Mouse (Mus musculus) liver, adult 2 months (tissue): ENCODE measurements at regions not wholly inside any gene's neighbourhood (a gene's known extent, or its start where the extent isn't known, plus 50 kb on each side); places are given as distances from the start of the nearest gene placed in this dataset.

Experiments used
- DNase-seq: peaks from one replicate; pipeline ENCODE4 v3.0.0-alpha.2; 2011; ENCODE audit warnings: low read depth, low spot score; ENCODE audit errors: extremely low read depth
- H3K27ac ChIP-seq: fragments of 200-500 bp; replicated peaks from 2 replicates; pipeline ENCODE4 v1.5.1; 2012; ENCODE audit warnings: low read depth, mild to moderate bottlenecking, control low read depth, inconsistent platforms, low read length; ENCODE audit not compliant: insufficient read depth
- H3K27me3 ChIP-seq: fragments of 200-500 bp; 2 replicates; pipeline ENCODE4 v1.6.1; 2012; ENCODE audit warnings: mild to moderate bottlenecking, moderate library complexity, low read length, inconsistent platforms; ENCODE audit not compliant: control insufficient read depth, insufficient read depth
- H3K36me3 ChIP-seq: fragments of 200-500 bp; 2 replicates; pipeline ENCODE4 v1.6.1; 2012; ENCODE audit warnings: low read length, inconsistent platforms; ENCODE audit not compliant: control insufficient read depth, insufficient read depth
- H3K4me1 ChIP-seq: fragments of 200-500 bp; 2 replicates; pipeline ENCODE4 v1.6.1; 2011; ENCODE audit warnings: low read length; ENCODE audit not compliant: control insufficient read depth, insufficient read depth
- H3K4me3 ChIP-seq: fragments of 200-500 bp; 2 replicates; pipeline ENCODE4 v1.5.1; 2011; ENCODE audit warnings: low read depth, mild to moderate bottlenecking, control low read depth, low read length, moderate library complexity; ENCODE audit not compliant: insufficient read depth
- H3K79me2 ChIP-seq: fragments of 200-500 bp; 2 replicates; pipeline ENCODE4 v1.6.1; 2012; ENCODE audit warnings: inconsistent platforms, mild to moderate bottlenecking, low read length, moderate library complexity; ENCODE audit not compliant: control insufficient read depth, insufficient read depth
- H3K9ac ChIP-seq: fragments of 200-500 bp; 2 replicates; pipeline ENCODE4 v1.6.1; 2012; ENCODE audit warnings: low read depth, mild to moderate bottlenecking, control low read depth, inconsistent platforms, low read length
- CTCF ChIP-seq: fragments of 200-500 bp; IDR thresholded peaks from 2 replicates; pipeline ENCODE4 v1.5.1; 2011; ENCODE audit warnings: low read depth, low read length, control low read depth
- POLR2A ChIP-seq: fragments of 200-500 bp; IDR thresholded peaks from 2 replicates; pipeline ENCODE4 v1.6.1; 2011; ENCODE audit warnings: low read length, control low read depth; ENCODE audit not compliant: insufficient read depth; ENCODE audit errors: extremely low read depth
- WGBS: fragments of 180-500 bp; shearing (Covaris S2); methylation state at CpG from one replicate; pipeline ENCODE4 v1.1.7; 2018; 5-methylcytosine and 5-hydroxymethylcytosine counted together

GRCm38 (mm10) chr17:84074000-84074782 lies 113.6 kb downstream of the Zfp36l2 start:
- H3K4me3 ChIP-seq: no peak overlapping the region
- WGBS: 73% methylated on average over 10 of the region's 10 CpGs
- no peaks in the 10 kb centered on the region for H3K27me3 ChIP-seq
- no peaks in the 10 kb centered on the region for H3K36me3 ChIP-seq
- peaks cover 2% of the 10 kb centered on the region; the same call in 1 of the 2 replicates for H3K4me1 ChIP-seq
- DNase-seq: no peak
- no peak for TF ChIP-seq POLR2A
- TF ChIP-seq CTCF: no peak
- peak overlapping the region; percentile 10 for H3K27ac ChIP-seq
- no peak overlapping the region for H3K9ac ChIP-seq
- H3K79me2 ChIP-seq: no peaks in the 10 kb centered on the region

- H3K9ac ChIP-seq: no peak overlapping the region
- H3K4me3 ChIP-seq: no peak overlapping the region
- TF ChIP-seq POLR2A: no peak
- no peak for TF ChIP-seq CTCF
- no peaks in the 10 kb centered on the region for H3K79me2 ChIP-seq
- no peaks in the 10 kb centered on the region for H3K36me3 ChIP-seq
- H3K27me3 ChIP-seq: no peaks in the 10 kb centered on the region
- peaks cover 2% of the 10 kb centered on the region; the same call in 1 of the 2 replicates for H3K4me1 ChIP-seq
- WGBS: 65% methylated on average over 4 of the region's 4 CpGs
- H3K27ac ChIP-seq: peak overlapping the region; percentile 37; the same call in 1 of the 2 replicates
- DNase-seq: no peak
These were observed 115.2 kb downstream of the Zfp36l2 start for GRCm38 (mm10) chr17:84072426-84073030.

- WGBS: 91% methylated on average over 2 of the region's 2 CpGs
- Histone ChIP-seq H3K27me3 (no peaks in the 10 kb centered on the region), H3K27ac (no peak overlapping the region), H3K36me3 (no peaks in the 10 kb centered on the region), H3K9ac (no peak overlapping the region), H3K79me2 (no peaks in the 10 kb centered on the region), H3K4me3 (no peak overlapping the region), H3K4me1 (peaks cover 2% of the 10 kb centered on the region; the same call in 1 of the 2 replicates)
- TF ChIP-seq CTCF (no peak), POLR2A (no peak)
- DNase-seq: peak; percentile 33
These were observed 115.9 kb downstream of the Zfp36l2 start for GRCm38 (mm10) chr17:84071855-84072254.

GRCm38 (mm10) chr17:84070596-84070995 lies 117.2 kb downstream of the Zfp36l2 start:
- TF ChIP-seq CTCF: no peak
- peaks cover 2% of the 10 kb centered on the region; the same call in 1 of the 2 replicates for H3K4me1 ChIP-seq
- no peak for DNase-seq
- no peaks in the 10 kb centered on the region for H3K27me3 ChIP-seq
- no peaks in the 10 kb centered on the region for H3K79me2 ChIP-seq
- H3K4me3 ChIP-seq: no peak overlapping the region
- H3K27ac ChIP-seq: no peak overlapping the region
- H3K36me3 ChIP-seq: no peaks in the 10 kb centered on the region
- no peak overlapping the region for H3K9ac ChIP-seq
- WGBS: 91% methylated on average over 3 of the region's 3 CpGs

- DNase-seq: no peak
- Histone ChIP-seq H3K4me3 (no peak overlapping the region), H3K4me1 (no peaks in the 10 kb centered on the region), H3K27me3 (no peaks in the 10 kb centered on the region), H3K36me3 (no peaks in the 10 kb centered on the region), H3K79me2 (no peaks in the 10 kb centered on the region), H3K27ac (no peak overlapping the region), H3K9ac (no peak overlapping the region)
- WGBS: 89% methylated on average over 26 of the region's 26 CpGs
- TF ChIP-seq CTCF (no peak), POLR2A (no peak)
These were observed 120.6 kb downstream of the Zfp36l2 start for GRCm38 (mm10) chr17:84067102-84067501.

GRCm38 (mm10) chr17:84063791-84064190 lies 124.0 kb downstream of the Zfp36l2 start:
- H3K4me1 ChIP-seq: no peaks in the 10 kb centered on the region
- WGBS: 65% methylated on average over 7 of the region's 7 CpGs
- TF ChIP-seq CTCF: no peak
- H3K9ac ChIP-seq: no peak overlapping the region
- no peaks in the 10 kb centered on the region for H3K36me3 ChIP-seq
- no peaks in the 10 kb centered on the region for H3K79me2 ChIP-seq
- no peaks in the 10 kb centered on the region for H3K27me3 ChIP-seq
- no peak overlapping the region for H3K27ac ChIP-seq
- H3K4me3 ChIP-seq: no peak overlapping the region
- no peak for DNase-seq
